Mouse (Mus musculus) cortical plate, adult 2 months (tissue): Measurements from ENCODE around the gene Rab23.

Experiments
- CTCF ChIP-seq: fragments of 200-500 bp; IDR thresholded peaks from 2 replicates; pipeline ENCODE4 v1.5.1; 2011; ENCODE audit warnings: mild to moderate bottlenecking, control low read depth, low read length; ENCODE audit not compliant: insufficient read depth; ENCODE audit errors: extremely low read depth
- POLR2A ChIP-seq: fragments of 200-500 bp; IDR thresholded peaks from 2 replicates; pipeline ENCODE4 v1.6.1; 2011; ENCODE audit warnings: mild to moderate bottlenecking, low read length, control low read depth; ENCODE audit not compliant: insufficient read depth; ENCODE audit errors: extremely low read depth

- no peak for TF ChIP-seq CTCF
- TF ChIP-seq POLR2A, result no peak
These were observed 52.4 kb downstream of the Rab23 start for GRCm38 (mm10) chr1:33772106-33772505.
